Mouse (Mus musculus) monocyte, adult 5-6 weeks (primary cell): Measurements from ENCODE around the gene Tcea3. TPM values are rescaled to one million over a fixed set of nuclear protein-coding genes. Genes with fewer than 3 reads are reported as not detected.

ENCODE experiments used
- ATAC-seq: fragments of 153-309, 156-312 bp; replicated peaks from 2 replicates; pipeline ENCODE4 v1.8.0; 2017; ENCODE audit warnings: mild to moderate bottlenecking; ENCODE audit not compliant: low TSS enrichment, insufficient number of reproducible peaks, severe bottlenecking, poor library complexity, low FRiP score
- total RNA-seq: library from RNA; stranded (forward); fragments of 200-1000, 200-491, 200-594 nt; gene quantifications from 3 replicates; pipeline ENCODE4 v1.2.3, GENCODE M21; 2017

Tcea3 gene
- total RNA-seq, 1 experiment from 2014 or later, result 29.0 TPM

DNA sequence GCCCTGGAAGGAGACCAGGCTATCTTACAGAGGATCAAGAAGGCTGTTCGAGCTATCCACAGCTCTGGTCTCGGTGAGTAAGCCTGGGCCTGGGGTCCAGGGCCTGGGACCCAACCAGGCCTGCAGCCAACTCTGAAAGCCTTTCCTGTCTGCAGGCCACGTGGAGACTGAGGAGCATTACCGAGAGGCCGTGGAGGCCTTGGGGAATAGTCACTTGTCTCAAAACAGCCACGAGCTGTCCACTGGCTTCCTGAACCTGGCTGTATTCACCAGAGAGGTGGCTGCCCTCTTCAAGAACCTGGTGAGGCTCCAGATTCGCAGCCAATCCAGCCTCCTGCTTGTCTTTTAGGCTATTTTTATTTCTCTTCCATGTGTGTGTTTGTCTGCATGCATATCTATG lies 20.1 kb upstream of the Tcea3 start:
- no peak for ATAC-seq

DNA sequence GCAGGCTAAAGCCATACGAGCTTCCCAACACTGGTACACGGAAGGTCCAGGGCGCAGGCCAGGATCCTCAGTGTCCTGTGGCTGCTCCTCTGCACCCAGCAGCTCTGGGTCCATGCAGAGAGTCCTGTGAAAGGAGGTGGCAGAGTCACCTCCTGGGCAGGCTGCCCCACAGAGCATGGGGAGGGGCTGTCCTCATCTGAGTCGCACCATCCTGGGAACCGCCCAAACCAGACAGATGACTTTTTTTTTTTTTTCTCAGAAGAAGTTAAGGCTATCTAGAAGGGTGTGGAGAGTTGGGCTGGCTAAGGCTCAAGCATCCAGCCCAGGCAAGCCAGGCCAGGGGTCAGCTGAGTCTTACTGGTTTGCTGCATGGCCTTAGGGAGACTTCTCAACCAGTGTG lies 18.9 kb upstream of the Tcea3 start:
- no peak for ATAC-seq

DNA sequence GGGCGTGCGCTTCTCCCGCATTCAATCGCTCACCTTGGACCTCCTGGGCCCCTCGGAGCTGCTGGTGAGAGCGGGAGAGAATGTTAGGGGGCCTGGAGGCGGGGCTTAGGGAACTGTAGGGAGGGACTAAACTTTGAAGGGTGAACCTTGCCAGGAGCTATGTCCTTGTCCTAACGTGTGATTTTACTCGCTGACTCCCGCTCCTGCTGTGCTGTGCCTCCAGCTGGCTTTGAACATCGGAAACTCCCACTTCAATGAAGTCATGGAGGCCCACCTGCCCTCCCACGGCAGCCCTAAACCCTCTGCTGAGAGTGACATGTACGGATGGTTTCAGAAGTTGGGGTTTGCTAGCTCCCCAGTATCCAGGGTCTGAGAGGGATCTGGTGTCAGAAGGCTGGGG lies 8.9 kb upstream of the Tcea3 start:
- no peak for ATAC-seq

DNA sequence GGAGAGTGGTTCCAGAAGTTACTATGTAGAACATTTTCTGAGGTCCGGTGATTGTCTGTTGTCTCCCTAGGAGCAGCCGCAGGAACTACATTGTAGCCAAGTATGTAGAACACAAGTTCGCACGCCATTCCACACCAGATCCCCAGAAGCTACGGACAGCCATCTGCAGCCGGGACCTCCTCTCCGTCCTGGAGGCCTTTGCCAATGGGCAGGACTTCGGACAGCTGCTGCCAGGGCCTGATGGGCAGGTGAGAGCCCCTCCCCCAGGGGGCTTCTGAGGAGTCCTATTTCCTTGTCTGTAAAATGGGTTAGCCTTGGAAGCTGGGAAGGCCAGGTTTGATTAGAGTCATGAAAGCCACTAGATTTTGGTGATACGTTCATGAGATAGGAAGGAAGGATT lies 8.4 kb upstream of the Tcea3 start:
- ATAC-seq, result no peak

DNA sequence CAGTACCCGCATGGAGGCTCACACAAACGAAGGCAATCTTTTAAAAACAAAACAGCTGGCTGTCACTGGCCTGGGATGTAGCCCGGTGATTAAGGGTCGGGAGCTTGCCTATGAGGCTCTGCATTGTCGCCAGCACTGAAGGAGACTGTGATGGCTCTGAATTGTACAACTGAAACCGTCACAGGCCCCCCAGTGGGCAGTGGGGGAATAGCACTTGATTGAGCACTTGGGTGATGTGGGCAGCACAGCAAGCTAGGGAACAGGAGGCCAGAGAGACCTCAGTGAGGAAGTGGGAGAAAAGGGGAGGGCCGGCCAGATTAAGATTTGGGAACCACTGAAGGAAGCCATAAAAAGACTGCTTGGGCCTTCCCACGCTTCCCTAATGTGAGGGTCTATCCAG lies 7.9 kb upstream of the Tcea3 start:
- peak; percentile 82 for ATAC-seq

DNA sequence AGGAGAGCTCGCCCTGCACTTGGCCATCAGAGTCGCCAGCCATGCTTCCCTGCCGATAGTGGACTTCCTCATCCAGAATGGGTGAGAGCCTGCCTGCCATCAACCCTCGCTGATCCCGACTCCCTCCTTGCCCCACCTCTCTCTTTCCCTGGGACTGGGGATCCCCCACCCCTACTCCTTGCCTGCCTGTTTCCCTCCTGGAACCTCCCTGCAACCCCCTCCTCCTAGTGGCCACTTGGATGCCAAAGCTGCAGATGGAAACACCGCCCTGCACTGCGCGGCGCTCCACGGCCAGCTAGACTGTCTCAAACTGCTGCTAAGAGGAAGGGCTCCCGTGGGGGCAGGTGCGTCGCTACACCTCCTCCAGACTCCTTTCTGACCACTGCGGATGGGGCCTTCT lies 7.4 kb upstream of the Tcea3 start:
- ATAC-seq, result peak; percentile 20; the same call in 1 of the 2 replicates

DNA sequence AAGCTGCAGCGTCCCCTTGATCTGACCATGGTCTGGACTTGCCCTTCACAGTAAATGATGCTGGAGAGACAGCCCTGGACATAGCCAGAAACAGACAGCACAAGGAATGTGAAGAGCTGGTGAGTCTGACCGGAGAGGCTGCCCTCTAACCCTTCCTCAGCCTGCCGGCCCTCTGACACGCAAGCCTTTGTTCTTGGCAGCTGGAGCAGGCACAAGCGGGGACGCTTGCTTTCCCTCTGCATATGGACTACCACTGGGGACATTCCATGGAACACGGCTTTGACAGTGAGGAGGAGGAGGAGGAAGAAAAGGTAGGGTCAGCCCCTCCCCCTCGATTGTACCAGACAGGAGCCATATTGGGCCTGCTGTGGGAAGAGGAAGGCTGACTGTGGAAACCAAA lies 6.6 kb upstream of the Tcea3 start:
- ATAC-seq, result no peak

DNA sequence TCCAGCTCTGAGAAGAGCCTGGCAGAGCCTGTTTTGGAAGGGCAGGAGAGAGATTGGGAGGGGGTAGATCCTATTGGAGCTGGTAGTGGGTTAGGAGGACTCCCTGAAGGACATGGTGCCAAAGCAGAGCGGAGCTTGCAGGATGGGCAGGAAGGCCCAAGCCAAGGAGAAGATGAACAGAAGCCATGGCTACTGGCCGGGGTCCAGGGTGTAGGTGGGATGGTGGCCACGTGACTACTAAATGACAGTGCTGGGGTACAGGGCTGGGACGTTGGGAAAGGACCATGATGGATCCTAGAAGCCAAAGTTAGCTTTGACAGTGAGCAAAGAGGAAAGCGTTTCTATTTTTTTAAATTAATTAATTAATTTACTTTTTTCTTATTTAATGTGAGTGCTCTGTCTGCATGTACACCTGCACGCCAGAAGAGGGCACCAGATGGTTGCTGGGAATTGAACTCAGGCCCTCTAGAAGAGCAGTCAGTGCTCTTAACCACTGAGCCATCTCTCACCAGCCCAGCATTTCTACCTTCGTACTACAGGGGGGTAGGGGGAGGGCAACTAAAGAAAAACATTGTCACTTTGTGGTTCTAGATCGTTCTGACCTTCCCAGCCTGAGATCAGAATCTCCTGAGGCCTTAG lies 5.3 kb upstream of the Tcea3 start:
- no peak for ATAC-seq

DNA sequence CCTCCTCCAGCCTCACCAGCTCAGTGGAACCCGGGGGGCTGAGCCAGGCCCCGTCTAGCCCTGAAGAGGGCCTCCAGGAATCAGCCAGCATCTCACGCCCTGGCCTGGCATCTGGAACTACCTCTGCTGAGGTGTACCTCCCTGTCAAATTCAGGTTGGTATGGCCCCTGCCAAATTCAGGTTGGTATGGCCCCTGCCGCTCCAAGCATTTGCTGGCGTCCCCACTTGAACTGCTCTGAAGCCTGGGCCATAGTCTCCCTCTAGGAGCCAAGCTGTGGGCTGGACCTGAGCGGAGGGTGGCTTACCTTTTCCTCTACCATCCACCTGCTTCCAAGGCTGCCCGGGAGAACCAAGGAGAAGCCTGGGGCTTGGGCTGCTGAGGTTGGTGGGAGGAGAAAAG lies 4.8 kb upstream of the Tcea3 start:
- ATAC-seq, result no peak

DNA sequence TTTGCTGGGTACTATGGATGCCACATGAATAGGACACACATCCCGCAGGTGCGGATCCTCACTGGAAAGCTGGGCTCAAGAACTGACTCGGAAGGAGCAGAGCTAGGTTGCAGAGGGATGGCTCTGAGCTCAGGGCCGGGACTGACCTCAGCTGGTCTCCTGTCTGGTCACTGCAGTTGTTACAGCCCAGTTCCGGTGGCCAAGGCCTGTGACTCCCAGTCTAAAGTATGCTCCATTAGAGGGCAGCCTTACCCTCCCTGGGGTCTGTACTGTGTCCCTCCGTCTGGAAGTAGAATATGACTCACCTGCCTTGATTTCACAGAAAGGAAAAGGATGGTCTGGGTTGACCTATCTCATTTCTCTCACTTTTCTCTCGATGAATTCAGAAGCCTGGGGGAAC lies 3.3 kb upstream of the Tcea3 start:
- no peak for ATAC-seq

DNA sequence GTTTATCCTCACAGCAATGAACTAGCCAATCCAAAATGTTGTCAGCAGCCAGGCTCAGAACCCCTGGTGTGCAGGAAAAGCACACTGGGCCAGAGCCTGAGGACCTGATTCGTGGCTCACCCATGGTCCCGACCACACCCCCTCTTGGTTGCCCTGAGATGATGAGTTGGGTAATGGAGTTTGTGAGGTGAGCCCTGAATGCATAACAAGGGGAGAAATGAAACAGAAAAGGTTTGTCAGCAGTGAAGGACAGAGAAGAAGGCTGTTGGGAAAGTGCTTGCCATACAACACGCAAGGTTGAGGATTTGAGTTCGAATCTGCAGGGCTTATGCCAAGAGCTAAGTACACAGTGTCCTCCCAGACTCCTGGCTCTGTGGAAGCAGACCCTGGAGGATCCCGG lies 1.8 kb upstream of the Tcea3 start:
- ATAC-seq, result no peak

DNA sequence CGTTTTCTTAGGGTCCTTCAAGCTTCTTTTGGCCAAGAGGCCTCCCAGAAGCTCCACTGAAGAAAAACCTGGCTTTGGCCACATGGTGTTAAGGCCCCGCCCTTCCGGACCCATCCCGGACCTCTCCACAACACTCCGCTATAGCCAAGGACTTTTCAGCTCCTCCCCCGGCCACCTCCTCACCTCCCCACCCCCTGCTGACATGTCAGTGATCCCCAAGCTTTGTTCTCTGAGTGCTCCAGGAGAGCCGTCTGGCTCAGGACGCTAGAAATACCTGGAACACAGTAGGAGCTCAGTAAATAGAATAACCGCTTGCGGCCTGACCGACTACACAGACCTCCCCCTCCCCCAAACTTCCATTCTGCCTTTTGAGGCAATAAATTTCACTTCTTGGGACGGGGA lies 960 bp upstream of the Tcea3 start:
- ATAC-seq, result no peak

DNA sequence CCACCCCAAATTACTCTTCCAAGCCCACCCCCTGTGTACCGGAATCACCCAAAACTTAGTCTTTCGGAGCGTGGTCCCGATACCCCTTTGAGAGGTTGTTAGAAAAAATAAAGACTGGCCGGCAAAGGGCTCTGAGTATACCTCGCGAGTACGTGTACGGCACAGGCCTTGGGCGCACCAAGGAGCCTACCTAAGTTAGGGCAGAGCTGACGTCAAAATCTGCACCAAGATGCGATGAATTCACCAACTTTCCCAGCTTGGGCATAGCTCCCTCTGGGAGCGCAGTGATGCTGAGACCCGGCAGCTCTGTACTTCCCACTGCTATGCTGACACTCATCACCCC lies 172 bp upstream of the Tcea3 start:
- no peak for ATAC-seq

DNA sequence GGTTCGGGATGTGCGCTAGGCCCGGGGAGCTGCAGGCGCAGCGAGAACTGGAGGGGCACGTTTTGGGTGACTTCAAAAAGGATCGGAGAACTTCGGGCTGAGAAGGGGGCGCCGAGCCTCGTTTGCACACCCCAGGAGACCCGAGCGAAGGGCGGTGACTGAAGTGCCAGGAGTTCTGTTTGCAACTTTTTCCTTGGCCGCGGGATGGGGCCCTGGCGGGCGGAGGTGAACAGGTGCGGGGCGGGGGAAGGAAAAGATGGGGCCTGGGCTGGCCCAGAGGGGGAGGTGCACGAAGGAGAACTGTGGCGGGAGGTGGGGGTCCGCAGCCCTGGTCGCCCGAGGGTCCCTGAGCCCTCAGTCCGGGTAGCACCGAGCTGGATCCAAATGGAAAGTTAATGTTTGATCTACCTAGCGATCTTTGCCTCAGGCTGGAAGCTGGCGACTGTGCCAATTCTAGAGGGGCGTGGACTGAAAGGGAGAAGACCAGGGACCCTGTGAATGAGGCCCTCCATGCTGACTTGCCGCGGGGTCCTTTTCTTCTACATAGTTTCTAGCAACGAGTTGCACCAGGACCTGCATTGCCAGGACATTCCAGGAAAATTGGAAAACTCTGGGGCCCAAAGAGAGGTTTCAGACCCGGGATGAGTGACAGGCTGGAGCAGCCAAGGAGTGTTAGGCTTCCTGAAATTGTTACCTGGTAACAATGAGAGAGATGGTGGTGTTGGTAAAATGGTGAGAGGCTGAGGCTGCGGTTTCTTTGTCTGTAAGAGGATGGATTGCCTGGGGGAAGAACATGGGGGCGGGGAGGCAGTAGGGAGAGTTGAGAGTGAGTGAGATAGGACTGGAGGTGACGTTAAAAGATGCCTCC lies 1.2 kb downstream of the Tcea3 start:
- ATAC-seq, result no peak

DNA sequence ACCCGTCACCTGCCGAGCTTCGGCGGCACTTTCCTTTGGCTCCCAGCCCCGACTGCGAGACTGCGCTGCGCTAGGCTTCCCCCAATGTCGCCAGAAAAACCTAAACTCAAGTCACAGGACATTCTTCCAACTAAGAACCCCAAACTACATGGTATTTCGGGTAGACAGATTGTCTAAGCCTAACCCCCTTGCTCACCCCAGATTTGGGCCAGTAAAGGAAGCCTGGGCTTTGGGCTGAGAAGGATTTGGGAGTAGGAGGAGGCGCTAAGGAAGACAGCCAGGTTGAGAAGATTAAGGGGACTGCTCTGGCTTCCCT lies 1.8 kb downstream of the Tcea3 start:
- no peak for ATAC-seq

DNA sequence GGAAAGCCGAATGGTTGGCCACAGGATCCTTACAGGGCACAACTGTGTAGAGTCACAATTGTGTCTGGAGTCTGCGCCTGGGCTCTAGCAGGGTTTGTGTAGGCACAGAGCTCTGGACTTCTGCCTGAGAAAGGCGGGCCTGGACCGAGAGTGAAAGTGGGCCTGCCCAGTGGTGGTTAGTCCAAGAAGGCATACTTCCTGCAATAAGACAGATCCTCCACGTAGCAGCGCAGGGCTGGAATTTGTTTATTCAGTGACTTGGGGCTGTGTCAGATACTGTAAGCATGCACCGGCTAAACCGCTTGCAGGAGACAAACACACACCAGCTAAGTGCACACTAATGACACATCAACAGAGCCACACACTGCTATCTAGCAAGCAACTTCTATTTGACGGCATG lies 2.3 kb downstream of the Tcea3 start:
- ATAC-seq, result no peak

DNA sequence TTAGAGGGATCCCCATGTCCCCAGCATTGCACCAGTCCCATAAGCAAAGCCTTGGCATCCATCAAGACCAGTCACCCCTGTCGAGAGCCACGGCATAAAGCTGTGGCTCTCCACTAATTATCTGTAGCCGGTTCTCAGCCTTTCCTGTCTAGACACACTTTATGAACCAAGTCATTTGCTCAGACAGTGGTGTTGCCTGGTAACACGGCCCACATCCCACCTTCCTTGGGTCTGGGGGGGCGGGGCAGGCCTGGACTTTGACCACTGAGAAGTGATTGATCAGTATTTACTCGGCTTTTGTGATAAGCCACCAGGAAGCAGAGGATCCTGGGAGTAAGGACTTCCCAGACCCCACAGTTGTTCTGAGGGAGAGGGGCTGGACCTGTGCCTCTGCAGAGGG lies 8.4 kb downstream of the Tcea3 start:
- ATAC-seq, result no peak

DNA sequence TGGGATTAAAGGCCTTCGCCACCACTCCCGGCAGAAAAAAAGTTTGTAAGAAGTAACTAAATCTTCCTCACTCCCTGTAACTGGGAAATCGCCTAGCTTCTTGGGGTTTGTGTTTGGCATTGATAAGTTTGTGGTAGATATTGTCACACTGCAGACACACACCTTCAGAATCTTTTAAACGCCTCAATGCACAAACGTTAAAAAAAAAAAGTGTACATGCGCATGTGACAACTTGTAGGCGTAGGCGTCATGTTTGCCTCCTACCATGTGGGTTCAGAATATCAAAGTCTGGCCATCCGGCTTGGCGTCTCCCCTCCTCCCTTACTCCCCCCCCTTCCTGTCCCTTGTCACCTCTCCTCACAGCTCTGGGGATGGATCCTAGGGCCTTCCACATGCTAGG lies 9.2 kb downstream of the Tcea3 start:
- no peak for ATAC-seq

DNA sequence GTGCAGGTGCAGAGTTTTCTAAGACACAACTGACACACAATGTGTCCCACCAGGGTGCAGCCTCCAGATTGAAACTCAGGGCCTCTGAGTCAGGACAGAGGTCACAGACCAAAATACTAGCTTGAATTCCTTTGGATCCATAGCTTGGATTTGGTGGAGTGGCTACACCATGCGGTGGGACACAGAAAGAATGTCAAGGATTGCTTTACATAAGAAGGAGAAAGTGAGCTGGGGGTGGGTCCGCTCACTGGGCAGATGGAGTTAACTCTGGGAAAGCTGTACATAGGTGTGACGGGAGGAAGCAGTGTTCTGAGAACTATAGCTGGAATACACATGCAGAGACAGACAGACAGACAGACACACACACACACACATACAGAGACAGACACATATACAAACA lies 12.4 kb downstream of the Tcea3 start:
- no peak for ATAC-seq

DNA sequence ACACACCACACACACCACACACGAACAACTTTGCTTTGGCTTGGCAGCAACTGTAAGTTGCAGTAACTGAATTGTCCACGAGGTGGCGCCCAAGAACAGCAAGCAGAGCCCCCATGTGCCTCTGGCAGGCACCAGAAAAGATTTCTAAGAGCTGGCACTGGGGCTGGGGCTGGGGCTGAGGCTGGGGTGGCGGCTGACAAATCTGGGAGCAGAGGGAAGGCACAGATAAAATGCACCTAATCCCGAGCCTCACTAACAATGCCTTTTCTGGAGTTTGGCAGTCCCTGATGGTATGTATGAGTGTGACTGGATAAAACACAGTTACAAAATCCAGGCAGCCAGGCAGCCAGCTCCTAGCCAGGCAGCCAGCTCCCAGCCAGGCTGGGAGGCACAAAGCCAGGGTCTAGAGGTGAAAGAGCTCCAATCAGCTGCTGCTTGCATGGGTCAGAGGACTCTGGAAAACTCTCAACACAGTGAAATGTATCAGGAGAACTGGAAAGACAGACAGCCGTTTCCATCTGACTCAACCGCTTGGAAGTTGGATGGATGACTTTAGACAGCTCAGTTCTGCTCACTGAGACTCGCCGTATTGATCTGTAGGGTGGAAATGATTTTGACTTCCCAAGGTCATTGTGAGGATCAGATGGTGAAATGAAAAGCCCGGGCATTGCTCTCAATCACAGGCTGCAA lies 13.1 kb downstream of the Tcea3 start:
- peak; percentile 70 for ATAC-seq
